Mouse (Mus musculus): ENCODE measurements around the gene 2310034C09Rik. TPM values are rescaled to one million over a fixed set of nuclear protein-coding genes. Genes with fewer than 3 reads are reported as not detected.
"Not testable (repeated sequence)": the region's sequence is repeated elsewhere in the genome, so short reads cannot be mapped to it uniquely, and the experiment has no call there.

2310034C09Rik gene
- polyA plus RNA-seq, 1 experiment from 2014 or later, result not detected

DNA sequence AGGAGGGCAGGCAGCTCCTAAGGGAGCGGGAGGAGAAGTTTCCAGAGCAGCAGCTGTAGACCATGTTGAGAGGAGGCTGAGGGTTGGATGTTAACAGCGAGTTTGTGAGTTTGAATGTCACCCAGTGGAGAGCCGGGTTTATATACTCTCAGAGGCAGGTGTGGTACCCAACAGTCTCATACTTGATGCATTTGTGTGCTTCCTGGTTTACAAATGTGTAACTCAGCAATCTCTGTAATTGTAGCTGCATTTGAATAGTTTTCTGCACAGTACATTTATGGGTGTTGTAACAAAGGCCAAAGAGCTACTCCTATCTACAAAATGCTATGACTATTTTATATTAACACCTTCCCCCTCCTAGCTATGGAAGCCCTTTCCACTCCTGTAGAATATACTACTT, 7.1 kb upstream of the 2310034C09Rik start, which contains the start of gene Krtap13:
Gene Krtap13 (minus strand): TSS at position 101 of the 400 bp plus-strand sequence.
- 91% methylated on average over 3 of the region's 3 CpGs for WGBS

GRCm38 (mm10) chr16:88774106-88774505, 15.5 kb downstream of the 2310034C09Rik start, which contains the start of gene 2310057N15Rik:
TSS of gene 2310057N15Rik (minus strand) at chr16:88774206.
- H3K9me3 ChIP-seq (ENCODE audit: control insufficient read depth, low read length), result no peaks in the 10 kb centered on the region
- H3K27me3 ChIP-seq (replicated peaks; ENCODE audit: control insufficient read depth, insufficient read depth, low read length), result no peaks in the 10 kb centered on the region
- no peak within 1 kb of the TSS for H3K4me2 ChIP-seq (ENCODE audit: low read length)
- H3K4me1 ChIP-seq (ENCODE audit: control insufficient read depth, insufficient read depth, low read depth, low read length), result no peaks in the 10 kb centered on the region
- no peaks in the 10 kb centered on the region for H3K36me3 ChIP-seq (ENCODE audit: control insufficient read depth, insufficient read depth, low read length)
- H3K9ac ChIP-seq (ENCODE audit: low read depth, low read length), result no peak within 1 kb of the TSS
- H3K27ac ChIP-seq (ENCODE audit: low read depth, low read length), result no peak within 1 kb of the TSS
- ATAC-seq, result no peak
- no peak within 1 kb of the TSS for H3K4me3 ChIP-seq (ENCODE audit: low read length)
- WGBS, result 86% methylated on average over 2 of the region's 2 CpGs

More for the DNA sequence above, 7.1 kb upstream of the 2310034C09Rik start, which contains the start of gene Krtap13:
- not testable (repeated sequence) for ATAC-seq; H3K9ac ChIP-seq (ENCODE audit: low read depth, low read length); H3K9me3 ChIP-seq (ENCODE audit: control insufficient read depth, low read length); H3K36me3 ChIP-seq (ENCODE audit: control insufficient read depth, insufficient read depth, low read length); H3K4me3 ChIP-seq (ENCODE audit: low read length); H3K4me2 ChIP-seq (ENCODE audit: low read length); H3K27me3 ChIP-seq (replicated peaks; ENCODE audit: control insufficient read depth, insufficient read depth, low read length); H3K4me1 ChIP-seq (ENCODE audit: control insufficient read depth, insufficient read depth, low read depth, low read length); H3K27ac ChIP-seq (ENCODE audit: low read depth, low read length)

GRCm38 (mm10) chr16:88777596-88777995, 18.9 kb downstream of the 2310034C09Rik start, which contains the start of gene Gm5965:
TSS of gene Gm5965 (plus strand) at chr16:88777896.
- WGBS, result 93% methylated on average over 5 of the region's 6 CpGs
- no peak within 1 kb of the TSS for H3K9ac ChIP-seq (ENCODE audit: low read depth, low read length)
- H3K4me3 ChIP-seq (ENCODE audit: low read length), result no peak within 1 kb of the TSS
- H3K4me1 ChIP-seq (ENCODE audit: control insufficient read depth, insufficient read depth, low read depth, low read length), result no peaks in the 10 kb centered on the region
- ATAC-seq, result no peak
- no peaks in the 10 kb centered on the region for H3K9me3 ChIP-seq (ENCODE audit: control insufficient read depth, low read length)
- no peaks in the 10 kb centered on the region for H3K36me3 ChIP-seq (ENCODE audit: control insufficient read depth, insufficient read depth, low read length)
- no peak within 1 kb of the TSS for H3K4me2 ChIP-seq (ENCODE audit: low read length)
- no peak within 1 kb of the TSS for H3K27ac ChIP-seq (ENCODE audit: low read depth, low read length)
- no peaks in the 10 kb centered on the region for H3K27me3 ChIP-seq (replicated peaks; ENCODE audit: control insufficient read depth, insufficient read depth, low read length)

- 76% methylated on average over 2 of the region's 2 CpGs for WGBS
- H3K9ac ChIP-seq (ENCODE audit: low read depth, low read length), result no peak overlapping the region
- no peaks in the 10 kb centered on the region for H3K9me3 ChIP-seq (ENCODE audit: control insufficient read depth, low read length)
These were observed 28.1 kb downstream of the 2310034C09Rik start for GRCm38 (mm10) chr16:88786786-88787185.

More at GRCm38 (mm10) chr16:88786786-88787185, 28.1 kb downstream of the 2310034C09Rik start:
- Histone ChIP-seq H3K36me3 (ENCODE audit: control insufficient read depth, insufficient read depth, low read length) (no peaks in the 10 kb centered on the region), H3K4me3 (ENCODE audit: low read length) (no peak overlapping the region), H3K27ac (ENCODE audit: low read depth, low read length) (no peak overlapping the region), H3K27me3 (replicated peaks; ENCODE audit: control insufficient read depth, insufficient read depth, low read length) (no peaks in the 10 kb centered on the region), H3K4me2 (ENCODE audit: low read length) (no peak overlapping the region), H3K4me1 (ENCODE audit: control insufficient read depth, insufficient read depth, low read depth, low read length) (no peaks in the 10 kb centered on the region)
- ATAC-seq, result no peak

Other genes starting within 250 kb of the 2310034C09Rik start
- not detected in 2 replicates for gene Cldn8, start 195.7 kb upstream of the 2310034C09Rik start, polyA plus RNA-seq (2015; fragmentation: Nextera tagmentation; extraction: Ambion mirVana)
- gene Krtap24-1, start 146.6 kb upstream of the 2310034C09Rik start, polyA plus RNA-seq (2015; fragmentation: Nextera tagmentation; extraction: Ambion mirVana), result not detected in 2 replicates
- not detected in 2 replicates for gene 2310079G19Rik, start 131.2 kb upstream of the 2310034C09Rik start, polyA plus RNA-seq (2015; fragmentation: Nextera tagmentation; extraction: Ambion mirVana)
- gene Krtap26-1, start 111.1 kb upstream of the 2310034C09Rik start, polyA plus RNA-seq (2015; fragmentation: Nextera tagmentation; extraction: Ambion mirVana), result not detected in 2 replicates
- gene Krtap27-1, start 87.2 kb upstream of the 2310034C09Rik start, polyA plus RNA-seq (2015; fragmentation: Nextera tagmentation; extraction: Ambion mirVana), result not detected in 2 replicates
- gene 2310061N02Rik, start 50.9 kb upstream of the 2310034C09Rik start, polyA plus RNA-seq (2015; fragmentation: Nextera tagmentation; extraction: Ambion mirVana), result not detected in 2 replicates
- gene Krtap13-1, start 30.0 kb upstream of the 2310034C09Rik start, polyA plus RNA-seq (2015; fragmentation: Nextera tagmentation; extraction: Ambion mirVana), result not detected in 2 replicates
- gene Krtap13, start 7.2 kb upstream of the 2310034C09Rik start, polyA plus RNA-seq (2015; fragmentation: Nextera tagmentation; extraction: Ambion mirVana), result not detected in 2 replicates
- gene 2310057N15Rik, start 15.4 kb downstream of the 2310034C09Rik start, polyA plus RNA-seq (2015; fragmentation: Nextera tagmentation; extraction: Ambion mirVana), result not detected in 2 replicates
- not detected in 2 replicates for gene Gm5965, start 19.0 kb downstream of the 2310034C09Rik start, polyA plus RNA-seq (2015; fragmentation: Nextera tagmentation; extraction: Ambion mirVana)
- gene Gm20741, start 53.4 kb downstream of the 2310034C09Rik start, polyA plus RNA-seq (2015; fragmentation: Nextera tagmentation; extraction: Ambion mirVana), result not detected in 2 replicates
- 0.25 TPM in 1 of 2 replicates, not detected in the other for gene Krtap15, start 61.4 kb downstream of the 2310034C09Rik start, polyA plus RNA-seq (2015; fragmentation: Nextera tagmentation; extraction: Ambion mirVana)
- gene Krtap14, start 67.3 kb downstream of the 2310034C09Rik start, polyA plus RNA-seq (2015; fragmentation: Nextera tagmentation; extraction: Ambion mirVana), result not detected in 2 replicates
- not detected in 2 replicates for gene Krtap19-1, start 110.6 kb downstream of the 2310034C09Rik start, polyA plus RNA-seq (2015; fragmentation: Nextera tagmentation; extraction: Ambion mirVana)
- not detected in 2 replicates for gene Krtap19-2, start 115.4 kb downstream of the 2310034C09Rik start, polyA plus RNA-seq (2015; fragmentation: Nextera tagmentation; extraction: Ambion mirVana)
- gene Krtap19-3, start 119.2 kb downstream of the 2310034C09Rik start, polyA plus RNA-seq (2015; fragmentation: Nextera tagmentation; extraction: Ambion mirVana), result not detected in 2 replicates
- not detected in 2 replicates for gene Krtap19-4, start 126.2 kb downstream of the 2310034C09Rik start, polyA plus RNA-seq (2015; fragmentation: Nextera tagmentation; extraction: Ambion mirVana)
- gene Krtap19-5, start 137.6 kb downstream of the 2310034C09Rik start, polyA plus RNA-seq (2015; fragmentation: Nextera tagmentation; extraction: Ambion mirVana), result not detected in 2 replicates
- not detected in 2 replicates for gene Krtap19-9b, start 173.4 kb downstream of the 2310034C09Rik start, polyA plus RNA-seq (2015; fragmentation: Nextera tagmentation; extraction: Ambion mirVana)
- gene Krtap16-3, start 204.0 kb downstream of the 2310034C09Rik start, polyA plus RNA-seq (2015; fragmentation: Nextera tagmentation; extraction: Ambion mirVana), result not detected in 2 replicates

Measured in hindbrain, embryonic 16.5 days (tissue).